Mouse (Mus musculus) heart, adult 8-10 months (tissue): ENCODE results near the gene Fam234b. TPM values are rescaled to one million over a fixed set of nuclear protein-coding genes. Genes with fewer than 3 reads are reported as not detected.

ENCODE experiments used
- DNase-seq: peaks from one replicate; pipeline ENCODE4 v3.0.0; 2022; ENCODE audit warnings: low spot score
- total RNA-seq, 4 experiments: library from RNA; stranded (reverse); gene quantifications; 2 replicates each; pipeline ENCODE4 v1.2.4; 2022

Gene Fam234b
- total RNA-seq, 4 experiments from 2014 or later = 7.1 to 11.9 (median 10.3) TPM

- DNase-seq = no peak
Measured at GRCm38 (mm10) chr6:135182925-135183324, 14.9 kb upstream of the Fam234b start.

GRCm38 (mm10) chr6:135183961-135184360 lies 13.8 kb upstream of the Fam234b start:
- DNase-seq = no peak

DNA sequence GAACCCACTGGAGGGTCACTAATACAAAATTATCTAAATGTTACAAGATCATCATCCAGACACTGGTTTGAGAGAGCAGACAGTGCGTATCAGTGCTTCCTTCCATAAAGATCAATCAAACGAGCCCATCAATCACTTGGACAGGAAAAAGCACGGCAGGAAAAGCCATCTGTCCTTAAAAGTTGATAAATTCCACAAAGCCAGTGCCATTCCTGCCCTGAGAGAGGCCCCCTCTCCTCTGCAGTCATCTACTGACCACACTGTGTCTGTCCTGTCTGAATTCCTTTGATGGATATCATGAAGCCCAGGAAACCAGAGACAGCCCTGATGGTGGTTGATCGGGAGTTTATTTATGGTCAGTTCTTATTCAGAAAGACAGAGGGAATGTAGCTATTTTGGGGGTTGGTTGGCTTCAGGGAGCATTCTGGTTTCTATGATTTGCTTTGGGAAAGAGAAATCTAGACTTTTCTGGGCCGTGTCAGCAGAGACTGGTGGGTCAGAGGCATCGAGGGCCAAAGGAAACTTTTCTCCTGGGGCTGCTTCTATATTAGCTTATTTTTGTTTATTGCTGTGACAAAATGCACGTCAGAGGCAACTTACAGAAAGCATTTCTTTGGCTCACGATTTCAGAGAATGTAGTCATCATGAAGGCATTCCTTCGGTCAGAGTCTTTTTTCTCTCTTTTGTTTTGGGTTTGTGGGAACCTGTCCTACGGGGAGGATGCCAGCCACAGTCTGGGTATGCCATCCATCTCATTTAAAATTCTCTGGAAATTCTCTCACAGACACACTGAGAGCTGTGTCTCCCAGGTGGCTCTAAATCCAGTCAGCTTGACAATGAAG lies 10.5 kb upstream of the Fam234b start:
- DNase-seq = no peak

DNA sequence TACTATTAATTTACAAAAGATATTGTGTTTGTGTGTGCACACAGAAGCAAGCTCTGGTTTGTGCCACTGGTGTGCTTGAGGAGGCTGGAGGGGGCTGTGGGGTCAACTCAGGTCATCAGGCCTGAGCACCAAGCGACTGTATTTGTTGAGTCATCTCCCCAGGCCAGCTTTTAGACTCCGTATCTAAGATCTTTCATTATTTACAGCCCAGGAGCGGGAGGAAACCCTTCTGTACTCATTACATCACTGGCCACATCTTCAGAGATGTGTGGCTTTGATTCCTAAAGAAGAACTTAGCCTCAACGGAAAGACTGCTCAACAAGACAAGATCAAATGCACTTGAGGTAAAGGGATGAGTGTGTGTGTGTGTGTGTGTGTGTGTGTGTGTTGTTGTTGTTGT lies 9.1 kb upstream of the Fam234b start:
- DNase-seq = no peak

GRCm38 (mm10) chr6:135190122-135190521 lies 7.7 kb upstream of the Fam234b start:
- no peak for DNase-seq

- DNase-seq = no peak
Measured at GRCm38 (mm10) chr6:135191906-135192305, 5.9 kb upstream of the Fam234b start.

GRCm38 (mm10) chr6:135192993-135193392 lies 4.8 kb upstream of the Fam234b start:
- DNase-seq = no peak

- DNase-seq = no peak
Measured at GRCm38 (mm10) chr6:135193733-135194132, 4.0 kb upstream of the Fam234b start.

DNA sequence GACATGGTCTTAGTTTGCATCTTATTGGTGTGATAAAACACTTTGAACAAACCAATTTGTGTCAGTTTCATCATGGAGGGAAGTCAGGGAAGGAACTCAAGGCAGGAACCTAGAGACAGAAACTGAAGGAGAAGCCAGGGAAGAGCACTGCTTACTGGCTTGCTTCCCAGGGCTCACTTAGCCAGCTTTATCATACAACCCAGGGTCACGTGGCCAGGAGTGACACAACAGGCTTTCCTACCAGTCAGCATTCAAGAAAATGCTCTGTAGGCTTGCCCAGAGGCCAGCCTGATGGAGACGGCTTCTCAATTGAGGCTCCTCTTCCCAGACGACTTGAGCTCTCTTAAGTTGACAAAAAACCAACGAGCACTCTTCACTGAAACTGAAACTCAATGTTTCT lies 2.9 kb upstream of the Fam234b start:
- DNase-seq = no peak

DNA sequence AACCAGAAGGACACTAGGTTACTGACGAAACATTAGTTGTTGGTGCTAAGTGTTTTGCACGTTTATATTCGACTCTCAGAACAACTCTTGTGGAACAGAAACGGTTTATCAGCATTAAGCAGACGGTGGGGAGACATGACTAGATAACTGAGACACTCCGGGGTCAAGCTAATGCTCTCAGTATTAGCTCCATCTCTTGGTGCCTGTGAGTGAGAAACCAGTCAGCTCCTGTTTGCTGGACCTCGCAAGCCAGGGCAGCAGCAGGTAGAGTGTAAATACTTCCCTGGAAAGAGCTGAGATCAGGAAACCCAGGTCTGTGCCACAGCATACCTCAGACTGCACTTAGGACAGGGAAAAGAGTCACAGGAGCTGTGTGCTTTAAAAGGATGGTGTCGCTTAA lies 1.1 kb upstream of the Fam234b start:
- no peak for DNase-seq

DNA sequence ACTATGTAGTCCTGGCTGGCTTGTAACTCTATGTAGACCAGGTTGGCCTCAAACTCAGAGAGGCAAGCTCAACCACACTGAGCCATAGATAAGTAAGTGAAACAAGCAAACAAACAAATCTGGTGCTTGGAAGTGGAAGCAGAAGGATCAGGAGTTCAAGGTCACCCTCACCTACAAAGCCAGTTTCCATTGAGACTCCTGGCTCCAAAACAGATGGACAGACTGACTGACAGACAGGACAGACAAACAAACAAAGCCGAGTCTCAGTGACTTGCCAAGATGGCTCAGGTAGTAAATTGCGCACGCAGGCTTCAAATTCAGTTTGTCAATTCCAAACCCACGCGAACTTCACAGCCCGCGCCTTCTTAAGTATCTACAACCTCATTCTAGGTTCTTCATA lies 331 bp upstream of the Fam234b start:
- no peak for DNase-seq

DNA sequence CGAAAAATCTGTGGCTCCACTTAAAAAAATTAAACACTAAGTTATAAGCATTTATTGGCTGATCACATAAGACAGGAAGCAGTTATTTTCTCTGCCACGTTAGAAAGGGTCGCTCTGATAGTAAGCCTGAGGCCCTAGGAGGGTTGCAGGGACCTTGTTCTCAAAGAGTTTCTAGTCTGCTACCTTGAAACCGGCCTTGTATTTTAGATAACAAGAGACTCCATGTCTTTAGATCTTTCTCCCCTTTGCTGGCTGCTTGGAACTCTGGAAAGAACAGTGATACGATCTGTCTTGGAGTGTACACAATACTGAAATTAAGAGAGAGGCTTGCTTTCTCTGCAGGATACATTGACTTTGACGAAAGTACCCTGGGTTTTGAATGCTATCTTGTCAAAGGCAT lies 949 bp downstream of the Fam234b start:
- DNase-seq = no peak

GRCm38 (mm10) chr6:135200122-135200957 lies 2.6 kb downstream of the Fam234b start:
- no peak for DNase-seq

GRCm38 (mm10) chr6:135202668-135203067 lies 4.9 kb downstream of the Fam234b start:
- no peak for DNase-seq

- DNase-seq = no peak
Measured at GRCm38 (mm10) chr6:135203737-135204136, 6.0 kb downstream of the Fam234b start.

- DNase-seq = no peak
Measured at GRCm38 (mm10) chr6:135204869-135205268, 7.1 kb downstream of the Fam234b start.

GRCm38 (mm10) chr6:135205802-135206201 lies 8.0 kb downstream of the Fam234b start:
- no peak for DNase-seq

DNA sequence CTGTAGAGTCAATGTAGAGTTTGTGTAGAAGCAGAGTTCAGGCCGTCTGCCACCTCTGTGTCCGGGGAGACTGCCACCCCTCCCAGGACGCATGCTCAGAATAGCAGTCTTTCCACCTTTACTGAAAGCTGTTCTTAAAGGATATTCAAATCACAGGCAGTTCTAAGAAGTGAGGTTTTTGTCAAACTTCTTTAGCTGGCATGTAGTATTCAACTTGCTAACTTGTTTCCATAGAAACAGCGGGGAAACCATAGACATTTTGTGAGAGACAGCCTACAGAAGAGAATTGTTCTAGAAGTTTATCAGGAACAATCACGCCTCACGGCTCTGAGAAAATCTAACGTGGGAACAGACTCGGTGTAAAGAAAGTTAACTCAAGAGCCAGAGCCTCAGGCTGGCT lies 9.1 kb downstream of the Fam234b start:
- DNase-seq = no peak

- no peak for DNase-seq
Measured at GRCm38 (mm10) chr6:135211169-135211568, 13.4 kb downstream of the Fam234b start.

- no peak for DNase-seq
Measured at GRCm38 (mm10) chr6:135212666-135213065, 14.9 kb downstream of the Fam234b start.

GRCm38 (mm10) chr6:135218330-135218729 lies 20.6 kb downstream of the Fam234b start:
- no peak for DNase-seq

DNA sequence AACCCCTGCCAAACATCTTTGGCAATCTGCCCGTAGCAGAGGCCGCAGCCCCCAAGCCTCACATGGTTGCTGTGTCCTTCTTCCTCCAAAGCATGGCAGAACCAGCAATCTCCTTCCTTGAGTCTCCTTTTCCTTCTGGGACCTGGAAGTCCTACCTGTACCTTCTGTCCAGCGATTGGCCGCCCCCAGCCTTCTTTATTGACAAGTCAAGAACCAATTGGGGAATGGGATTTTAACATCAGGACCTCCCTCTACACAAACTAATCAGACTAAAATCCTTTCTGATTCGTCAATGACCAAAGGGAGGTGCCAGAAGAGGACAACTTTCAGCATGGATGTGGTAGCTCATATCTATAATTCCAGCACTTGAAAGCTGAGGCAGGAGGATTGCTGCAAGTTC lies 22.1 kb downstream of the Fam234b start:
- DNase-seq = no peak
